In genomic region chr5:53637206-53637605, GRCm38 (mm10) we compare ENCODE assay signal across 23 mouse cellular contexts.
"Had no signal": no experiment of that assay in that cellular context is flagged by ENCODE, and none has a peak within 500 bp of the region (broad histone marks: within the 10 kb centered on the region; RNA-seq: fewer than 3 reads in every experiment).

No protein-coding gene starts in this region.

- H3K4me1 ChIP-seq: limb, embryonic 12.5 days; limb, embryonic 15.5 days; midbrain, embryonic 12.5 days; midbrain, embryonic 15.5 days; neural tube, embryonic 13.5 days; stomach, embryonic 15.5 days had no signal

- H3K27ac ChIP-seq: kidney, postnatal 0 days; layer of hippocampus, adult 2 months; limb, embryonic 12.5 days; limb, embryonic 15.5 days; macrophage; midbrain, embryonic 12.5 days; midbrain, embryonic 15.5 days; neural tube, embryonic 13.5 days; stomach, embryonic 15.5 days had no signal

- H3K36me3 ChIP-seq: stomach, embryonic 15.5 days had no signal

- H3K9ac ChIP-seq: limb, embryonic 12.5 days; limb, embryonic 15.5 days; lung, embryonic 14.5 days; midbrain, embryonic 12.5 days; midbrain, embryonic 15.5 days; neural tube, embryonic 13.5 days; stomach, embryonic 15.5 days had no signal

- DNase-seq: kidney, adult 2 months; kidney, postnatal 25 days; layer of hippocampus, adult 9-11 months; left cerebral cortex, postnatal 4 days; lung, embryonic 14.5 days; retina, postnatal 1 day; right cerebral cortex, postnatal 25 days; spleen, adult 18-20 months; thymus, adult 2 months; thymus, postnatal 14 days; thymus, postnatal 4 days had no signal

- H3K27me3 ChIP-seq: limb, embryonic 12.5 days; limb, embryonic 15.5 days; midbrain, embryonic 12.5 days; midbrain, embryonic 15.5 days; neural tube, embryonic 13.5 days; stomach, embryonic 15.5 days had no signal

- H3K4me3 ChIP-seq: layer of hippocampus, adult 2 months; limb, embryonic 12.5 days; limb, embryonic 15.5 days; midbrain, embryonic 12.5 days; midbrain, embryonic 15.5 days; neural tube, embryonic 13.5 days; stomach, embryonic 15.5 days had no signal

- H3K9me3 ChIP-seq: limb, embryonic 12.5 days; limb, embryonic 15.5 days; midbrain, embryonic 12.5 days; midbrain, embryonic 15.5 days; neural tube, embryonic 13.5 days; stomach, embryonic 15.5 days had no signal

- H3K4me2 ChIP-seq: limb, embryonic 12.5 days; limb, embryonic 15.5 days; lung, embryonic 14.5 days; midbrain, embryonic 12.5 days; midbrain, embryonic 15.5 days; neural tube, embryonic 13.5 days; stomach, embryonic 15.5 days had no signal

- ATAC-seq: inflammation-experienced regulatory T-cells, adult 6 months; intestine, postnatal 0 days; lung, postnatal 0 days; midbrain, embryonic 15.5 days had no signal
